Mouse (Mus musculus) megakaryocyte, embryonic 14.5 days (primary cell): ENCODE results near the gene Bnc2.

Experiments
- FLI1 ChIP-seq: IDR thresholded peaks from 2 replicates; pipeline ENCODE4 v1.6.1; 2012; ENCODE audit warnings: low read length, inconsistent platforms, mixed read lengths
- GATA1 ChIP-seq: IDR thresholded peaks from 3 replicates; pipeline ENCODE4 v1.6.1; 2012; ENCODE audit warnings: mixed read lengths, low read length, inconsistent platforms, borderline replicate concordance

DNA sequence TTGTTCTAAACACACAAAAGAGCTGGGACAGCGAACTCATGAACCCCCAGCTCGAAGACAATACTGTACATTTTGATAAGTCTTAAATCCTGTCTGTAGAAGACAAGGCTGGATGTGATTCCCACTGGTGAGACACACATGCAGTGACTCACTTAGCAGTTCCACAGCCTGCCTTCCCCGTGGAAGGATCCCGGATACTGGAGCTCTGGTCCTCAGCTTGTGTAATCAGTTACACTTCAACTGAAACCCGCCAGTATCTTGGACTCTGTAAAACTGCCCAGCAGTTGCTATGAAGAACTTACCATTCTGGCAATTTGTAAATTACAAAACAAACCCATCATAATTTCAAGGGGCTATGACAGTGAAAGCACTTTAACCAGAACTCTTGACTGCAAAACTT lies 5.4 kb downstream of the Bnc2 start:
- TF ChIP-seq GATA1 (no peak), FLI1 (no peak)
